Mouse (Mus musculus) cortical plate, adult 2 months (tissue): ENCODE data around the gene Ssxb1. TPM values are rescaled to one million over a fixed set of nuclear protein-coding genes. Genes with fewer than 3 reads are reported as not detected.
"Not testable (repeated sequence)": the region's sequence is repeated elsewhere in the genome, so short reads cannot be mapped to it uniquely, and the experiment has no call there.

Experiments
- H3K27ac ChIP-seq: fragments of 200-500 bp; 2 replicates; pipeline ENCODE4 v1.5.1; 2012; ENCODE audit warnings: low read length, control low read depth, inconsistent platforms; ENCODE audit not compliant: insufficient read depth
- H3K4me1 ChIP-seq: fragments of 200-500 bp; 2 replicates; pipeline ENCODE4 v1.6.1; 2011; ENCODE audit warnings: low read length; ENCODE audit not compliant: control insufficient read depth, insufficient read depth
- H3K4me3 ChIP-seq: fragments of 200-500 bp; 2 replicates; pipeline ENCODE4 v1.5.1; 2011; ENCODE audit warnings: mild to moderate bottlenecking, low read length, control low read depth; ENCODE audit not compliant: insufficient read depth
- polyA plus RNA-seq: library from polyadenylated mRNA; depleted of rRNA; stranded (reverse); fragments of >200 nt; gene quantifications from 2 replicates; pipeline ENCODE4 v1.2.3, GENCODE M21; 2012; rRNA removed

Ssxb1 gene
- polyA plus RNA-seq: not detected in 2 replicates

DNA sequence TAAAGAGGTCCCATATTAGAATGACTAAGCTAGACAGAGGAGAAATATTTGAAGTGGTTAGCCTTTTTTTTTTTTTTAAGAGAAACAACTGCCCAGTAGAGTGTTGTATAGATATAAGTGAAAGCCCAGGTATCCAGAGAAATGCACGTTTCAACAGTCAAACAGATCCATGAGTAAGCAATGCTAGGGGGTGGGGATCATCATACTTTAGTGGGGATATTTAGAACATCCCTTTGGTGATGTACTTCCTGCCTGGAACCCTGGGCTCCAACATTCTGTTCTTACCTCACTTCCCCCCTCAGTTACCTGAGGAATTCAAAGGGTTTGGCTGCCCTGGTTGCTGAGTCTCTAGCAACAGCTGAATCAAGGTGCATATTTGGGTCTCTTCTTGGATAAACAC lies at the start of gene Ssxb1:
Ssxb1 (plus strand) TSS at position 301 of the 400 bp plus-strand sequence.
- not testable (repeated sequence) for H3K27ac ChIP-seq, H3K4me1 ChIP-seq, H3K4me3 ChIP-seq

DNA sequence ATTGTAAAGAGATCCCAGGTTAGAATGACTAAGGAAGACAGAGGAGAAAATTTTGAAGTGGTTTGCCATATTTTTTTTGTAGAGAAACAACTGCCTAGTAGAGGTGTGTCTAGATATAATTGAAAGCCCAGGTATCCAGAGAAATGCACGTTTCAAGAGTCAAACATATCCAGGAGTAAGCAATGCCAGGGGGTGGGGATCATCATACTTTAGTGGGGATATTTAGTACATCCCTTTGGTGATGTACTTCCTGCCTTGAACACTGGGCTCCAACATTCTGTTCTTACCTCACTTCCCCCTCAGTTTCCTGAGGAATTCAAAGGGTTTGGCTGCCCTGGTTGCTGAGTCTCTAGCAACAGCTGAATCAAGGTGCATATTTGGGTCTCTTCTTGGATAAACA lies 46.4 kb upstream of the Ssxb1 start, which contains the start of gene Ssxb9:
Ssxb9 (plus strand) TSS at position 301 of the 400 bp plus-strand sequence.
- not testable (repeated sequence) for H3K4me1 ChIP-seq, H3K27ac ChIP-seq, H3K4me3 ChIP-seq

DNA sequence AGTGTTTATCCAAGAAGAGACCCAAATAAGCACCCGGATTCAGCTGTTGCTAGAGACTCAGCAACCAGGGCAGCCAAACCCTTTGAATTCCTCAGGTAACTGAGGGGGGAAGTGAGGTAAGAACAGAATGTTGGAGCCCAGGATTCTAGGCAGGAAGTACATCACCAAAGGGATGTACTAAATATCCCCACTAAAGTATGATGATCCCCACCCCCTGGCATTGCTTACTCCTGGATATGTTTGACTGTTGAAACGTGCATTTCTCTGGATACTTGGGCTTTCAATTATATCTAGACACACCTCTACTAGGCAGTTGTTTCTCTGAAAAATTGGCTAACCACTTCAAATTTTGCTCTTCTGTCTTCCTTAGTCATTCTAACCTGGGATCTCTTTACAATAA lies 48.5 kb downstream of the Ssxb1 start, which contains the start of gene Ssxb2:
Ssxb2 (minus strand) TSS at position 101 of the 400 bp plus-strand sequence.
- H3K4me3 ChIP-seq, H3K4me1 ChIP-seq, H3K27ac ChIP-seq: not testable (repeated sequence)

Other genes starting within 250 kb of the Ssxb1 start
- gene Tbc1d25, start 237.1 kb upstream of the Ssxb1 start, polyA plus RNA-seq: 19.8 and 19.9 TPM in 2 replicates
- 26.0 and 30.8 TPM in 2 replicates for gene Ebp, start 219.8 kb upstream of the Ssxb1 start, polyA plus RNA-seq
- gene Porcn, start 206.8 kb upstream of the Ssxb1 start, polyA plus RNA-seq: 129 and 134 TPM in 2 replicates
- 32.0 and 34.2 TPM in 2 replicates for gene Ftsj1, start 160.9 kb upstream of the Ssxb1 start, polyA plus RNA-seq
- 9.8 and 11.1 TPM in 2 replicates for gene Slc38a5, start 142.2 kb upstream of the Ssxb1 start, polyA plus RNA-seq
- gene Ssxb10, start 85.9 kb upstream of the Ssxb1 start, polyA plus RNA-seq: not detected in 2 replicates
- not detected in 2 replicates for gene Ssxb9, start 46.3 kb upstream of the Ssxb1 start, polyA plus RNA-seq
- gene Ssxb2, start 48.4 kb downstream of the Ssxb1 start, polyA plus RNA-seq: not detected in 2 replicates
- not detected in 2 replicates for gene Gm14459, start 111.6 kb downstream of the Ssxb1 start, polyA plus RNA-seq
- gene Ssxb6, start 134.9 kb downstream of the Ssxb1 start, polyA plus RNA-seq: not detected in 2 replicates
- gene Ssxb3, start 178.5 kb downstream of the Ssxb1 start, polyA plus RNA-seq: not detected in 2 replicates